ENCODE assay signal across 19 mouse cellular contexts in the genomic region with DNA sequence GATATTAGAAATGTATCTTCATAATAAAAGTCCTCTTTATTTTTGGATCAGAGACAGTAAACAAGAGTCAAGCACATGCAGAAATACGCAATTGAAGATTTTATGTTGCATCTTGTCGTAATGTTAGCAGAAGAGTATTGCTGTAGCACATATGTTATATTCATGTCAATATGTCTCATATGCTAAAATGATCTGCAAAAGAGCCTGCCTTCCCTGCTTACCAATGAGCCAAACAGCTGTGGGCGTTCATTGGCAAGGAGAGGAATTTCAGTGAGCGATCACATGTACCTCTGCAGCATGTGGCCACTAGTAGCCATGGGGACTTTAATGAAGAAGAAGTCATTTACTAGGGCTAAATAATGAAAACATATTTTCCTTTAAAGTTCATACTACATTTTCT.
DNase-seq lines count a peak whose midpoint lies in the region; ATAC-seq lines count a peak whose summit lies in the region.
"Had no signal": no experiment of that assay in that cellular context is flagged by ENCODE, and none has a peak within 500 bp of the region (broad histone marks: within the 10 kb centered on the region; RNA-seq: fewer than 3 reads in every experiment).

No protein-coding gene starts in this region.

- no peak for DNase-seq in frontal cortex, postnatal 14 days (ENCODE audit: low spot score in 2 of 2)
- peak; percentile 64 to 75 for DNase-seq in right cerebral cortex, postnatal 10 days (ENCODE audit: low spot score in 2 of 2)
- no peak for DNase-seq in right cerebral cortex, adult 2 months (ENCODE audit: low spot score in 2 of 2)
- peak; percentile 53 for DNase-seq in layer of hippocampus, adult 9-11 months
- no peak for DNase-seq in neural tube, embryonic 10.5 days (ENCODE audit: extremely low spot score, low spot score)
- DNase-seq in natural killer cell, adult 2 months (ENCODE audit: low spot score in 2 of 2), result no peak
- DNase-seq: cerebellum, adult 2 months; cerebellum, postnatal 36 days; embryo, embryonic 11 days; gastrocnemius, postnatal 25 days; heart, adult 18-20 months; heart, postnatal 10 days; kidney, postnatal 36 days; liver, embryonic 13.5 days; lung, adult 2 months; lung, postnatal 14 days; thymus, postnatal 14 days had no signal

- ATAC-seq in frontal cortex, adult (ENCODE audit: low TSS enrichment), result peak; percentile 31; the same call in 1 of the 2 replicates
- ATAC-seq: intestine, postnatal 0 days had no signal

Comparison
In these comparisons a context has a peak if more than half of its experiments do, and no peak if none do; other contexts are left out.
1. DNase-seq: peak in right cerebral cortex, postnatal 10 days (2 of 2) and layer of hippocampus, adult 9-11 months (single experiment); none in frontal cortex, postnatal 14 days (0 of 2), right cerebral cortex, adult 2 months (0 of 2), neural tube, embryonic 10.5 days (single experiment) and natural killer cell, adult 2 months (0 of 2).